Mouse (Mus musculus): ENCODE data around the gene Fuca1. TPM values are rescaled to one million over a fixed set of nuclear protein-coding genes. Genes with fewer than 3 reads are reported as not detected.

The Fuca1 gene
- polyA plus RNA-seq, 1 experiment: 47.9 TPM

DNA sequence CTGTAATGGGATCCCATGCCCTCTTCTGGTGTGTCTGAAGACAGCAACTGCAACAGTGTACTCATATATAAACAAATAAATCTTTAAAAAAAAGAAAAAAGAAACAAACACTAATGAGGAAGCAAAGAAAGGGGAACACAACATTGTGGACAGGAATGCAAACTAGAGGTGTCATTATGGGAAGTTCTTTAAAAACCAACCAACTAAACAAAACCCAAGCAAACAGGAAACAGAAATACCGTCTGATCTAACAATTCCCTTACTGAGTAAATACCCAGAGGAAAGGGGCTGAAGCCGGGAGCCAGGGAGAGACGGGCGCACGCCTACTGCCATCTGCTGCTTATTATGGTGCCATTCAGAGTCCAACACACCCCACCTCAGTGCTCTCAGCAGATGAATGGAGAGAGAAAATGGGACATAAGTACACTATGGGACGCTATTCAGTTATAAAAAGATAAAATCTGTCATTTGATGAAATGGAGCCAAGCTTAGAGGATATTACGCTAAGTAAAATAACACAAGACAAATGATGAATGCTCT, 61.1 kb downstream of the Fuca1 start:
- peak; percentile 39; the same call in 1 of the 2 replicates for TF ChIP-seq CTCF (IDR thresholded peaks at IDR 0.05; ENCODE audit: borderline replicate concordance, insufficient read depth, low read depth, low read length)
- TF ChIP-seq POLR2A (IDR thresholded peaks at IDR 0.05; ENCODE audit: borderline replicate concordance, insufficient read depth, low read length): no peak
- peak in 1 of 2 experiments; percentile 65 for DNase-seq
- no peaks in the 10 kb centered on the region for H3K27me3 ChIP-seq (ENCODE audit: control insufficient read depth, insufficient read depth, low read length)
- peaks cover 10% of the 10 kb centered on the region for H3K4me1 ChIP-seq (ENCODE audit: control insufficient read depth, insufficient read depth, low read length)
- H3K4me3 ChIP-seq (replicated peaks; ENCODE audit: insufficient read depth, low read depth, low read length): no peak overlapping the region
- WGBS: 5% methylated on average over 7 of the region's 7 CpGs
- H3K27ac ChIP-seq (ENCODE audit: insufficient read depth, low read length): no peak overlapping the region

GRCm38 (mm10) chr4:135984556-135984955, 64.0 kb downstream of the Fuca1 start:
- no peak overlapping the region for H3K4me3 ChIP-seq (replicated peaks; ENCODE audit: insufficient read depth, low read depth, low read length)
- 82% methylated on average over 5 of the region's 5 CpGs for WGBS
- peaks cover 10% of the 10 kb centered on the region for H3K4me1 ChIP-seq (ENCODE audit: control insufficient read depth, insufficient read depth, low read length)
- H3K27me3 ChIP-seq (ENCODE audit: control insufficient read depth, insufficient read depth, low read length): no peaks in the 10 kb centered on the region
- no peak for DNase-seq
- H3K27ac ChIP-seq (ENCODE audit: insufficient read depth, low read length): no peak overlapping the region
- TF ChIP-seq CTCF (IDR thresholded peaks at IDR 0.05; ENCODE audit: borderline replicate concordance, insufficient read depth, low read depth, low read length) (no peak), POLR2A (IDR thresholded peaks at IDR 0.05; ENCODE audit: borderline replicate concordance, insufficient read depth, low read length) (no peak)

DNA sequence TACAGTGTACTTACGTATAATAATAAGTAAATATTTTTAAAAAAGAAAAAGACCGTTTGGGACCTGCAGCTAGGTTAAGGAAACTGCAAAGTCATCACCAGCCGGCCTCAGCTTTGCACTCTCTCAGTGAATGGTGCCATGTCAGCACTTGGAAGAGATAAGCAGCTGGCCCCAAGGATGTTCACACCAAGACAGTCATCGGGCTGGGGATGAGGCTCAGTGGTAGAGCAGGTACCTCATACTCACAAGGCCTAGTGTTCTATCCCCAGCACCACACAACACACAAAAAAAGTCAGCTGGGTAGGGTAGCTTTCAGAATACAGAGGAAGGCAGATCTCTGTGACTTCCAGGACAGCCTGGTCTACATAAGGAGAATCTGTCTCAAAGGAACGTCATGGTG, 64.7 kb downstream of the Fuca1 start:
- no peak for DNase-seq

GRCm38 (mm10) chr4:135985769-135986168, 65.2 kb downstream of the Fuca1 start:
- WGBS: 77% methylated on average over 7 of the region's 7 CpGs
- Histone ChIP-seq H3K4me3 (replicated peaks; ENCODE audit: insufficient read depth, low read depth, low read length) (peak overlapping the region; percentile 62), H3K27me3 (ENCODE audit: control insufficient read depth, insufficient read depth, low read length) (no peaks in the 10 kb centered on the region), H3K4me1 (ENCODE audit: control insufficient read depth, insufficient read depth, low read length) (peaks cover 9% of the 10 kb centered on the region), H3K27ac (ENCODE audit: insufficient read depth, low read length) (no peak overlapping the region)
- no peak for DNase-seq
- TF ChIP-seq POLR2A (IDR thresholded peaks at IDR 0.05; ENCODE audit: borderline replicate concordance, insufficient read depth, low read length): no peak
- TF ChIP-seq CTCF (IDR thresholded peaks at IDR 0.05; ENCODE audit: borderline replicate concordance, insufficient read depth, low read depth, low read length): no peak

More for the DNA sequence above, 64.7 kb downstream of the Fuca1 start:
- H3K4me1 ChIP-seq (ENCODE audit: control insufficient read depth, insufficient read depth, low read length): peaks cover 10% of the 10 kb centered on the region
- H3K4me3 ChIP-seq (replicated peaks; ENCODE audit: insufficient read depth, low read depth, low read length): no peak overlapping the region
- no peaks in the 10 kb centered on the region for H3K27me3 ChIP-seq (ENCODE audit: control insufficient read depth, insufficient read depth, low read length)
- WGBS: 88% methylated on average over 5 of the region's 5 CpGs
- TF ChIP-seq CTCF (IDR thresholded peaks at IDR 0.05; ENCODE audit: borderline replicate concordance, insufficient read depth, low read depth, low read length) (no peak), POLR2A (IDR thresholded peaks at IDR 0.05; ENCODE audit: borderline replicate concordance, insufficient read depth, low read length) (no peak)
- no peak overlapping the region for H3K27ac ChIP-seq (ENCODE audit: insufficient read depth, low read length)

DNA sequence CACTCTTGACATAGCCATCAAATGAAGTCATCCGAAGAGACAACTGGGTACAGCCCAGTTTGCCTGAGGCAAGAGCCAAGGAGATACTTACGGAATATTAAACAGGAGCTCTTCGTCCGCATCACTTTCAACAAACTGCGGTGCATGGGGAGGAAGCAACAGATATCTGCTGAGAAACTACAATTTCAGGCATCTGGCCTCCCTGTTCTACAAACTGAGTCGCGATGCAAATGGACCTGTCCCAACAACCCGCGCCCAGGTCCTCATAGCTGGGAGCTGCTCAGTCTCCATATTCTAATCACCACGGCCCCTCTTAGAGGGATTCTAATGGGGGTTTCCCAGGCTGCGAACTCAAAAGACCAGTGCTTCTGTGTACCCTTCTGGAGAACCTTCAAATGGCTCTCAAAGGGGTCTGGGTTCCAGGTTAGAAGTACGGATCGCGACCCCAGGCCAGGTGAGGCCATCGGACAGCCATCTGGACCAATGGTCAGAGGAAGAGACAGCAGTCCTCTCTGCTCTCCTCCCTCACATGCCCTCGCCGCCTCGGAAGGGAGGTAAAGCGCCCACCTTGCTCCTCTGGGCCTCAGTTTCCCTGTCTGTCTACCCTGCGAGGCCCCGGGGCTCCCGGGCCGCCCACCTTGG, 65.9 kb downstream of the Fuca1 start:
- Histone ChIP-seq H3K27ac (ENCODE audit: insufficient read depth, low read length) (peak overlapping the region; percentile 74), H3K4me3 (replicated peaks; ENCODE audit: insufficient read depth, low read depth, low read length) (peak overlapping the region; percentile 62), H3K27me3 (ENCODE audit: control insufficient read depth, insufficient read depth, low read length) (no peaks in the 10 kb centered on the region), H3K4me1 (ENCODE audit: control insufficient read depth, insufficient read depth, low read length) (peaks cover 6% of the 10 kb centered on the region)
- no peak for TF ChIP-seq CTCF (IDR thresholded peaks at IDR 0.05; ENCODE audit: borderline replicate concordance, insufficient read depth, low read depth, low read length)
- no peak for DNase-seq
- 2% methylated on average over 23 of the region's 23 CpGs for WGBS

- peak; percentile 93 to 95 for DNase-seq
- peaks cover 3% of the 10 kb centered on the region for H3K4me1 ChIP-seq (ENCODE audit: control insufficient read depth, insufficient read depth, low read length)
- TF ChIP-seq CTCF (IDR thresholded peaks at IDR 0.05; ENCODE audit: borderline replicate concordance, insufficient read depth, low read depth, low read length): no peak
- peak; percentile 98 for TF ChIP-seq POLR2A (IDR thresholded peaks at IDR 0.05; ENCODE audit: borderline replicate concordance, insufficient read depth, low read length)
- WGBS: under 1% methylated on average over 78 of the region's 81 CpGs
- H3K27me3 ChIP-seq (ENCODE audit: control insufficient read depth, insufficient read depth, low read length): no peaks in the 10 kb centered on the region
- peak within 1 kb of the TSS; percentile 74 for H3K27ac ChIP-seq (ENCODE audit: insufficient read depth, low read length)
- H3K4me3 ChIP-seq (replicated peaks; ENCODE audit: insufficient read depth, low read depth, low read length): peak within 1 kb of the TSS; percentile 62
Observed at GRCm38 (mm10) chr4:135986943-135987710, 66.6 kb downstream of the Fuca1 start, which contains the start of gene Pithd1. Gene Pithd1, minus strand, starts transcription at chr4:135987264.

GRCm38 (mm10) chr4:135987714-135988113, 67.2 kb downstream of the Fuca1 start:
- H3K27ac ChIP-seq (ENCODE audit: insufficient read depth, low read length): peak overlapping the region; percentile 52; the same call in 1 of the 2 replicates
- H3K4me3 ChIP-seq (replicated peaks; ENCODE audit: insufficient read depth, low read depth, low read length): peak overlapping the region; percentile 62
- TF ChIP-seq CTCF (IDR thresholded peaks at IDR 0.05; ENCODE audit: borderline replicate concordance, insufficient read depth, low read depth, low read length): no peak
- TF ChIP-seq POLR2A (IDR thresholded peaks at IDR 0.05; ENCODE audit: borderline replicate concordance, insufficient read depth, low read length): no peak
- H3K4me1 ChIP-seq (ENCODE audit: control insufficient read depth, insufficient read depth, low read length): peaks cover 3% of the 10 kb centered on the region; the same call in 1 of the 2 replicates
- DNase-seq: peak in 1 of 2 experiments; percentile 33
- WGBS: 43% methylated on average over 9 of the region's 9 CpGs
- no peaks in the 10 kb centered on the region for H3K27me3 ChIP-seq (ENCODE audit: control insufficient read depth, insufficient read depth, low read length)

Other genes starting within 250 kb of the Fuca1 start
- 0.49 and 0.52 TPM in 2 replicates for gene Ifnlr1, start 234.4 kb upstream of the Fuca1 start, polyA plus RNA-seq (2012; rRNA removed)
- 0.03 TPM in 1 of 2 replicates, not detected in the other for gene Il22ra1, start 192.6 kb upstream of the Fuca1 start, polyA plus RNA-seq (2012; rRNA removed)
- 0.17 and 0.26 TPM in 2 replicates for gene Myom3, start 161.0 kb upstream of the Fuca1 start, polyA plus RNA-seq (2012; rRNA removed)
- 54.7 and 61.5 TPM in 2 replicates for gene Srsf10, start 65.0 kb upstream of the Fuca1 start, polyA plus RNA-seq (2012; rRNA removed)
- gene Pnrc2, start 46.9 kb upstream of the Fuca1 start, polyA plus RNA-seq (2012; rRNA removed): 59.7 and 61.5 TPM in 2 replicates
- 0.05 and 0.06 TPM in 2 replicates for gene Cnr2, start 25.3 kb upstream of the Fuca1 start, polyA plus RNA-seq (2012; rRNA removed)
- gene Hmgcl, start 25.7 kb downstream of the Fuca1 start, polyA plus RNA-seq (2012; rRNA removed): 86.9 and 98.7 TPM in 2 replicates
- 39.6 and 42.9 TPM in 2 replicates for gene Gale, start 43.0 kb downstream of the Fuca1 start, polyA plus RNA-seq (2012; rRNA removed)
- 123 and 127 TPM in 2 replicates for gene Lypla2, start 51.9 kb downstream of the Fuca1 start, polyA plus RNA-seq (2012; rRNA removed)
- gene Pithd1, start 66.5 kb downstream of the Fuca1 start, polyA plus RNA-seq (2012; rRNA removed): 127 and 130 TPM in 2 replicates
- gene Eloa, start 101.0 kb downstream of the Fuca1 start, polyA plus RNA-seq (2012; rRNA removed): 18.3 and 19.2 TPM in 2 replicates
- 436 and 481 TPM in 2 replicates for gene Rpl11, start 132.7 kb downstream of the Fuca1 start, polyA plus RNA-seq (2012; rRNA removed)
- 53.6 and 55.1 TPM in 2 replicates for gene Id3, start 222.8 kb downstream of the Fuca1 start, polyA plus RNA-seq (2012; rRNA removed)

All from cerebellum, adult 2 months (tissue).